Mouse (Mus musculus) limb, embryonic 10.5 days (tissue): Measurements from ENCODE around the gene Stpg4. TPM values are rescaled to one million over a fixed set of nuclear protein-coding genes. Genes with fewer than 3 reads are reported as not detected.

Experiments used
- DNase-seq: peaks from one replicate; pipeline ENCODE4 v3.0.0-alpha.2; 2017; ENCODE audit warnings: low spot score
- H3K27ac ChIP-seq: fragments of 300-500 bp; sonication (generic); 2 replicates; pipeline ENCODE4 v1.5.1; 2016; ENCODE audit warnings: mild to moderate bottlenecking
- H3K27me3 ChIP-seq: fragments of 300-500 bp; sonication (generic); 2 replicates; pipeline ENCODE4 v1.6.1; 2016; ENCODE audit warnings: low read depth, mild to moderate bottlenecking; ENCODE audit not compliant: poor library complexity, severe bottlenecking
- H3K36me3 ChIP-seq: fragments of 300-500 bp; sonication (generic); 2 replicates; pipeline ENCODE4 v1.6.1; 2016; ENCODE audit warnings: mild to moderate bottlenecking, moderate library complexity
- H3K4me1 ChIP-seq: fragments of 300-500 bp; sonication (generic); 2 replicates; pipeline ENCODE4 v1.6.1; 2016
- H3K4me3 ChIP-seq: fragments of 300-500 bp; sonication (generic); 2 replicates; pipeline ENCODE4 v1.5.1; 2016; ENCODE audit warnings: mild to moderate bottlenecking, moderate library complexity
- H3K9me3 ChIP-seq: fragments of 300-500 bp; sonication (generic); replicated peaks from 2 replicates; pipeline ENCODE4 v1.6.1; 2016; ENCODE audit warnings: mild to moderate bottlenecking
- WGBS: fragments of 180-500 bp; shearing (Covaris S2); methylation state at CpG from one replicate; pipeline ENCODE4 v1.1.7; 2016; 5-methylcytosine and 5-hydroxymethylcytosine counted together
- polyA plus RNA-seq: library from polyadenylated mRNA; unstranded; fragments of >200 nt; fragmentation: Nextera tagmentation; extraction: Ambion mirVana; gene quantifications from 2 replicates; pipeline ENCODE4 v1.2.1, GENCODE M21; 2016

Gene Stpg4
- polyA plus RNA-seq, 1 experiment from 2014 or later = not detected

DNA sequence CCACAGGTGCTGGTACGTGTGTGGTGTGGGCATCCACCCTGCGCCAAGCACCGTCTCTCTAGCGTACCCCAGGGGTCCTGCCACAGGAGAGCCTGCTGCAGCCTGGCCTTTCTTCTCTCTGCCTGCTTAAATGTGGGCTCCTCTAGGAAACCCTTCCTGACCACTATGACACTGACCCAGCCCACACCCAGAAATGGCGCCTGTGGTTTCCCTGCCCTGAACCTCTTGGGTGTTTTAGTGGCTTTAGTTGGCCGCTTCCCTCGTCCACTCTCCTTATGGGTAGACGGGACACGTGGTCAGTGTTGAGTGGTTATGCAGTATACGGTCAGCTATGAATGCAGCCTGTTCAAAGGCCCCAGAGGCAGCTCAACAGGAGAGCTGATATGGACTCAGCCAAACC lies 59.1 kb downstream of the Stpg4 start:
- H3K36me3 ChIP-seq = no peaks in the 10 kb centered on the region
- DNase-seq = no peak
- no peak overlapping the region for H3K4me3 ChIP-seq
- WGBS = 84% methylated on average over 10 of the region's 10 CpGs
- H3K4me1 ChIP-seq = peaks cover 64% of the 10 kb centered on the region
- H3K27me3 ChIP-seq = no peaks in the 10 kb centered on the region
- H3K9me3 ChIP-seq = no peaks in the 10 kb centered on the region
- H3K27ac ChIP-seq = peak overlapping the region; percentile 37; the same call in 1 of the 2 replicates

DNA sequence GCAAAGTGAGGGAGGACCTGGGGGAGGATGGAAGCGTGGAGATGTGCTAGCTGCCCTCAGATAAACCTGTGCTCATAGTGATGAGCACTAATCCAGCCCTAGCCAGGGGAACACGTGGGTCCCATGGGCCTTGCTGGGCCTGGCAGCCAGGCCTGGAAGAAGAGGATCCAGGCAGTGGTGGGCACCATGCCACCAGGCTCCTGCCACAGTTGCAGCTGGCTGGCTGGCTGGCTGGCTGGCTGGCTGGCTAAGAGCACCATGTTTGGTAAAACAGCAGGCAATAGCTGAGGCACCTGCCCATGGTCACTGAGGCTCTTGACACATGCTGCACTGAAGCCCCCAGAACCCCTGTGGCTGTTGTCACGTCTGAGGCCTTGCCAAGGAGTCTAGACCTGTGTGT lies 59.9 kb downstream of the Stpg4 start:
- H3K4me3 ChIP-seq = no peak overlapping the region
- no peaks in the 10 kb centered on the region for H3K9me3 ChIP-seq
- no peaks in the 10 kb centered on the region for H3K36me3 ChIP-seq
- 62% methylated on average over 3 of the region's 3 CpGs for WGBS
- peaks cover 67% of the 10 kb centered on the region for H3K4me1 ChIP-seq
- H3K27me3 ChIP-seq = no peaks in the 10 kb centered on the region
- no peak for DNase-seq
- H3K27ac ChIP-seq = peak overlapping the region; percentile 37; the same call in 1 of the 2 replicates

DNA sequence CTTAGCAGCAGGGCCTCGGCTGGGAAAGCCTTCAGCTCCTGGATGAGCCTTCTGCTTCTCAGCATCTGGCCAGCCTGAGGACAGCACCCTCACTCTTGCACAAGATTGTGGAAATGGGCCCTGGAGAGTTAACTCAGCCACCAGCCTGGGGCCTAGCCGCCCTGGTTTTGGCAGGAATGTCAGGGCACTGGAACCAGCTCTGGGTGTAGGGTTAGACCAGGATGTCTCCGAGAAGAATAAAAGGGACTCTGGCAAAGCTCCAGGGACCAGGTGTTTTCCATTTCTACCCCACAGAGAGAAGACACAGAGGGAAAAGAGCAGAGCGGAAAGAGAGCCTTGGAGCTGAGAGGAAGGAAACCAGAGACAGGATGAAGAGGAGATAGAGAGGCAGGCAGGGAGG lies 60.3 kb downstream of the Stpg4 start:
- Histone ChIP-seq H3K4me1 (peaks cover 67% of the 10 kb centered on the region), H3K9me3 (no peaks in the 10 kb centered on the region), H3K4me3 (no peak overlapping the region), H3K27me3 (no peaks in the 10 kb centered on the region), H3K36me3 (no peaks in the 10 kb centered on the region), H3K27ac (peak overlapping the region; percentile 61)
- WGBS = 30% methylated on average over 4 of the region's 4 CpGs
- DNase-seq = no peak

DNA sequence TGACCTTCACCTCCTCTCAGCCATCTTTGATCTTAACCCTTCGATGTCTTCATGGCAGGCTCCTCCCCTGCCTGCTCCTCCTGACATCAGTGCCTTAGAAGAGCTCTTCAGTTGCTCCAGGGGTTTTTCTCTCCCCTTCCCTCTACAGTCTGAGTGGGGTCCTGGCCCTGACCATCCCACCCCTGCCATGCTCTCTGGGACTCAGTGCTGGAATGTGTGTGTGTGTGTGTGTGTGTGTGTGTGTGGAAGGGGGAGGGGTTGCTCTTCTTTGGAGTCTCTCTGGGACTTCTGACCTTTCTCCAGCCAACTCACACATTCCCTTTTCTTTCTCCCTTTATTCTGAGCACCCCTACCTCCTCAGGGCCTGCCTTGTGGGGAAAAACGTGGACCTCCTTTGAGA lies 61.0 kb downstream of the Stpg4 start:
- Histone ChIP-seq H3K4me3 (no peak overlapping the region), H3K4me1 (peaks cover 69% of the 10 kb centered on the region), H3K27me3 (no peaks in the 10 kb centered on the region; the same call in 1 of the 2 replicates), H3K27ac (peak overlapping the region; percentile 61), H3K9me3 (no peaks in the 10 kb centered on the region), H3K36me3 (no peaks in the 10 kb centered on the region)
- WGBS = 14% methylated on average over 2 of the region's 2 CpGs
- DNase-seq = no peak

DNA sequence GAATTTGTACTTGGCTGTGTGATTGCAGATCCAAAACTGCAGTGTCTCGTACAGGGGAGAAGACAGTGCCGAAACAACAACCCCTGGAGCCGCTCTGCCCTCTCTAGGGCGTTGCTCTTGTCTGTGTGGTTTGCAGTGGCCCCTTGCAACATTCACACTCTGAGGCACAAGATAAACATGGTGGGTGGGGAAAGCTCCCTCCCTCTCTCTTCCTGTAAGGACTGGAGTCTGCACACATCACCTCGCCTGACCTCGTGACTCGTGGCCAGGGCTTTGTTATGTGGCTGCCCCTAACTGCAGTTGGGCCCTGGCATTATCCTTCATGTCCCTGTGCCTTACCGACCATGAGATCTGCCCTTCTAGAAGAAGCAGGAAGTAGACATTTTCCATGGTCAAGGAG lies 62.3 kb downstream of the Stpg4 start:
- H3K27me3 ChIP-seq = no peaks in the 10 kb centered on the region; the same call in 1 of the 2 replicates
- no peaks in the 10 kb centered on the region for H3K9me3 ChIP-seq
- no peaks in the 10 kb centered on the region for H3K36me3 ChIP-seq
- H3K4me3 ChIP-seq = no peak overlapping the region
- peaks cover 74% of the 10 kb centered on the region for H3K4me1 ChIP-seq
- WGBS = 67% methylated on average over 8 of the region's 8 CpGs
- no peak for DNase-seq
- peak overlapping the region; percentile 37; the same call in 1 of the 2 replicates for H3K27ac ChIP-seq

DNA sequence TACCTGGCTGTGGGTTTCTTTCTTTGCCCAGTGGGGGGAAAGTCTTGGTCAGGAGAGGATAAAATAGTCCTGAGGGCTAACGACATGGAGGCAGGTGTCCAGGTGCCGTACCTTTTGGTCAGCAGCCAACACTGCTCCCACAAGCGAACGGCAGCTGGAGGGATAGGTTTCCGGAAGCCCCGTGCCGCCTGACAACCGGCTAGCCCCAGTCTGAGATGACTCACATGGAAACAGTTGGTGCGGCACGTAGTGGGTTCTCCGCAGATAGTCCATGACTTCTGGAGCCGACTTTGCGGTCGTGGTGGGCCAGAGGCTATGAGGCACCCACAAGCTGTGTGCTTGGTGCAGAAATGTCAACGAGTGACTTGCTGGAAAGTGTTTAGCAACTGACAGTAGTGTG lies 63.4 kb downstream of the Stpg4 start:
- Histone ChIP-seq H3K27ac (no peak overlapping the region; the same call in 1 of the 2 replicates), H3K4me3 (no peak overlapping the region), H3K4me1 (peaks cover 70% of the 10 kb centered on the region), H3K9me3 (no peaks in the 10 kb centered on the region), H3K27me3 (no peaks in the 10 kb centered on the region; the same call in 1 of the 2 replicates), H3K36me3 (no peaks in the 10 kb centered on the region)
- DNase-seq = no peak
- 94% methylated on average over 15 of the region's 15 CpGs for WGBS

DNA sequence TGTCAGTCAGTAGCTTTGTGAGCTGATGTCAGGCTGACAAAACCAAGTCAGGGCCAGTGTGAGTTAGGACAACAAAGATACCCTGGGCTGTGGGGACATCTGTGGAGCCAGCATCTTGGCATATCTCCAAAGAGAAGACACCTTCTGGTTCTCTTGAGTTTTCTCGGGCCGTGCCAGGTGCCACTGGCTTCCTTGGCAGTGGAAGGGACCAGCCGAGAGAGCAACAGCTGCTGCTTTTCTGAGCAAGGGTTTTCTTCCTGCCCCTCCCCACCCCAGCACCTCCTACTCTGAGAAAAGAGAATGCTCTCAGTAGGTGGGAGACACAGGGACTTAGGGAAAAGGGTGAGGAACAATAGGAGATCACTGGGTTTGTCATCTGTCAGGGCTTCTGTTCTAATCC lies 66.4 kb downstream of the Stpg4 start:
- Histone ChIP-seq H3K9me3 (no peaks in the 10 kb centered on the region), H3K4me3 (no peak overlapping the region), H3K27me3 (no peaks in the 10 kb centered on the region; the same call in 1 of the 2 replicates), H3K27ac (0 out of 2 replicates have a peak overlapping the region, but pooled peaks have one; percentile 17), H3K36me3 (no peaks in the 10 kb centered on the region), H3K4me1 (peaks cover 58% of the 10 kb centered on the region)
- WGBS = 58% methylated on average over 3 of the region's 3 CpGs
- DNase-seq = no peak

DNA sequence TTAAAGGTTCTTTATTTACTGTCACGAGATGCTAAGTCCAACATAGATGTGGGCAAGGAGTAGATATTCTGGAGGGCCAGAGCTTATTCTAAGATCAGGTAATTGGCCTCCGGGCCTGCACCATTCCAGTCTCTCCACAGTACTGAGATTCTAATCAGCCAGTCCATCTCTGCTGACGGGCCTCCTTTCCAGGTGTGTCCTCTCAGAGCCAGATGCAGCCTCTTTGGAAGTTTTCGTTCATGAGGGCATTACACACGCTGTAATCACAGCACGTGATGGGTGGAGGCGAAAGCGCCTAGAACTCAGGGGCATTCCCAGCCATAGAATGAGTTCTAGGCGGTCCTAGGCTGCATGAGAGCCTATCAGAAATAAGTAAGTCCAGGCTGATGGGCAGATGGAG lies 70.0 kb downstream of the Stpg4 start:
- no peaks in the 10 kb centered on the region; the same call in 1 of the 2 replicates for H3K27me3 ChIP-seq
- no peak for DNase-seq
- H3K27ac ChIP-seq = no peak overlapping the region
- H3K4me1 ChIP-seq = peaks cover 72% of the 10 kb centered on the region
- H3K36me3 ChIP-seq = no peaks in the 10 kb centered on the region
- no peaks in the 10 kb centered on the region for H3K9me3 ChIP-seq
- H3K4me3 ChIP-seq = no peak overlapping the region
- WGBS = 84% methylated on average over 9 of the region's 9 CpGs

DNA sequence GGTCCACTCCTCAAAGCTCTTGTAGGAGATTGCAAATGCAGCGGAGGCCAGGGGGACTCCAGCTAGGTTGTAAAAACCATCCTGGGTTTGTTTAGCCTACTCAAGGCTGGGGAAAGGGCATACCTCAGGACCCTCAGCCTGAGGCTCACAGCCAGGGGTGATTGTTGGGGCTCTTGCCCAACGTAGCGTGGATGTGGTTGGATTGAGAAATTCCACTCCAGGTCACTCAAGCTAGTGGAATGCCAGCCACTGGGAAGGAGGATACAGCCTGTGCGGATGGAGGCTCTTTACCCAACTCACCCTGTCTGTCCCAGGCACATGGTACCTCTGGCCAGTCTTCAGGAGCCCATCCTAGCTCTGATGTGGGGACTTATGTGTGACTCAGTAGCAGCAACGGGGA lies 71.3 kb downstream of the Stpg4 start:
- Histone ChIP-seq H3K4me1 (peaks cover 80% of the 10 kb centered on the region), H3K4me3 (no peak overlapping the region), H3K36me3 (no peaks in the 10 kb centered on the region), H3K27me3 (no peaks in the 10 kb centered on the region; the same call in 1 of the 2 replicates), H3K9me3 (no peaks in the 10 kb centered on the region), H3K27ac (peak overlapping the region; percentile 48; the same call in 1 of the 2 replicates)
- no peak for DNase-seq
- 85% methylated on average over 5 of the region's 5 CpGs for WGBS

DNA sequence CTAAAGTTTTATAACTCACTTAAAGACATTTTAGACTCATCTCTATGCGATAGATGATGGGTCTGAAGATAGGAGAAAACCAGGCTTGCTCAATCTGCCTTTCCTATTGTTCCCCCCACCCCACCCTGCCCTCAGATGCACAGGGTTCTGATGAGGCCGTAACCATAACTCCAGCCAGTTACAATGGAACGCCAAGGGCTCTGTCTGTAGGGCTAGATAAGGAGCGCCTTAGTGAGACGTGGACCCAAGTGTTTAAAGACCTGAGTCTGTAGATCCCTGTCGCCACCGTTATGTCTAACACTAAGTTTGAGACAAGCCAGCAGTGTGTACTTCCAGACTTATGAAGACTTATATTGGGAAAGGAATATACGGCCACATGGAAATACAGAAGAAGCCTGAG lies 72.1 kb downstream of the Stpg4 start:
- Histone ChIP-seq H3K36me3 (no peaks in the 10 kb centered on the region), H3K4me3 (no peak overlapping the region), H3K27ac (no peak overlapping the region), H3K4me1 (peaks cover 80% of the 10 kb centered on the region), H3K27me3 (no peaks in the 10 kb centered on the region; the same call in 1 of the 2 replicates), H3K9me3 (no peaks in the 10 kb centered on the region)
- WGBS = 88% methylated on average over 8 of the region's 8 CpGs
- DNase-seq = no peak

DNA sequence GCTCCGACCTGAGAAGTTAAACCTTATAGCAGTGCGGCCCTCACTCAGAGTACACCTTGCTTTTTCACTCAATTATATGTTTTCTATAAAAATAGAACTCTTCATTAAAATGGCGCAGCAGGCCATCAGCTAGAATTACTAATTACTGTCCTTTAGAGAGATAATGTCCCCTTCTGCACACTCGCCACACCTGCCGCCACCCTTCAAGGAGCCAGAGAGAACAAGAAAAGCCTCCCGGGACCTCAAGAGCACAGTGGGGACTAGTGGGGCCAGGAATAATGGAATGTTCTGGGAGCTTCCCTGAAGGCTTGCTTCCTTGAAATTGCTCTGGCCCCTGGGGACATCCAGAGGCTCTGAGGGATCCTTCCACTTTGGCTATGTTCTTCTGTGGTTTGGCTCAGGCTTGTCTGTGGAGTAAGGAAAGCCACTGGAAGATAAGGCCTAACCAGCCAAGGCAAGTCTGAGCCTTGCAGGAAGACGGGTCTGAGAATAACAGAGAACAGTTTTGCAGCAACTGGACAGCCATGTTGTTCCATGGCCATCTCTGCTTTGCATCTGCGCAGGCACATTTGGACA lies 73.7 kb downstream of the Stpg4 start:
- H3K27ac ChIP-seq = peak overlapping the region; percentile 50
- H3K4me1 ChIP-seq = peaks cover 87% of the 10 kb centered on the region
- H3K9me3 ChIP-seq = no peaks in the 10 kb centered on the region
- no peak overlapping the region for H3K4me3 ChIP-seq
- no peaks in the 10 kb centered on the region; the same call in 1 of the 2 replicates for H3K27me3 ChIP-seq
- H3K36me3 ChIP-seq = no peaks in the 10 kb centered on the region
- no peak for DNase-seq
- 86% methylated on average over 8 of the region's 8 CpGs for WGBS

DNA sequence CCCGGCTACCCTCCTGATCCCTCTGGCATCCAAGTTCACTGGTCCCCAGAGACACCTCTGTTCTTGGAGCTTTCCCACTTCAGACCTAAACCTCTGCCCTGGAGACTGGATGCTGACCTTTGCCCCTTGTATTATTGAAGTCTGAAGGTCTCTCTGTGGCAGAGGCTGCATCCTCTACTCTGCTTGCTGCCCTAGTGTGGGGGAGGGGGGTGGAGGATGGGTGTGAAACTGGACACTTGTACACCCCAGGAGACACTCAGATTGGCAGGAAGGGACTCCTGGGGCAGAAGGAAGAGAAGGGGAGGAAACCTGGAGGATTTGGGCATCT lies 74.7 kb downstream of the Stpg4 start:
- WGBS = 8% methylated on average over 1 of the region's 1 CpGs
- Histone ChIP-seq H3K4me3 (peak overlapping the region; percentile 4; the same call in 1 of the 2 replicates), H3K27me3 (no peaks in the 10 kb centered on the region; the same call in 1 of the 2 replicates), H3K27ac (peak overlapping the region; percentile 80), H3K4me1 (peaks cover 91% of the 10 kb centered on the region), H3K36me3 (no peaks in the 10 kb centered on the region), H3K9me3 (no peaks in the 10 kb centered on the region)
- DNase-seq = no peak

DNA sequence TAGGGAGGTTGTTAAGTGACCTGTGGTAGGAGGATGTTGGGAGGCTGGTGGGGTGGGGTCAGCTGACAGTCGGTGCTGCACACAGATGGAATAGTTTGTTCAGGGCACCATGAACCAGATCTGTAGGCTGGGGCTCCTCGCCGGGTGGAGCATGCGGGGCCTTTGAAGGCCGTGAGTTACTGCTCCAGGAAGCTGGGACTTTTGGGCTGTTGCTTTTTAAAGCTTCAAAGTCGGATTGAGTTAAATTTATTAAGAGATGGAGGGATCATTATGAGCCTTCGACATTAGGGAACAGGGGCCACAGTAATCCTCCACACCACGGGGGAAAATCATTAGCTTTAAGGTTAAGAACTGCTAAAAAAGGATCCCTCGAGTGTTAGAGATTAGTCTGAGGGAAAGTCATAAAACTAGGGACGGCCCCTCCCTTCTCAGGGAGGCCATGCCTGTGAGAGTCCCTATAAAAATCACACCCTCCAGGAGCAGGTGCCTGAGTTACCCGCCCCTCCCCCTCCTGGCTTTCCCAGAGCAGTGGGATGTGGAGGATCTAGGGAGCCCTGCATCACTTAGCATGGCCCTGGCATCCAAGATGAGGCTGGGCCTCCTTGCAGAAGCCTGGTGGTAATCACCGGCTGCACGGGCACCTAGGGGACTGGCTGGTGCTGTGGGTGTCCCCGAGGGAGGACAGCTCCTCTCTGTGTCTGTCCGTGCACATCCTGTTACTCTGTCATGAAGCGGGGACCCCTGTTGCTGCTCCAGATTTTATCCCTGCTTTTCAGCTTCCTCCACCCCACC lies 75.2 kb downstream of the Stpg4 start:
- H3K27me3 ChIP-seq = no peaks in the 10 kb centered on the region; the same call in 1 of the 2 replicates
- peak; percentile 74 for DNase-seq
- H3K27ac ChIP-seq = peak overlapping the region; percentile 80
- peak overlapping the region; percentile 4 for H3K4me3 ChIP-seq
- WGBS = 14% methylated on average over 16 of the region's 16 CpGs
- no peaks in the 10 kb centered on the region for H3K36me3 ChIP-seq
- peaks cover 88% of the 10 kb centered on the region for H3K4me1 ChIP-seq
- no peaks in the 10 kb centered on the region for H3K9me3 ChIP-seq
